Mouse (Mus musculus): ENCODE data around the gene Gm9970. TPM values are rescaled to one million over a fixed set of nuclear protein-coding genes. Genes with fewer than 3 reads are reported as not detected.
A peak's percentile ranks its signal among the peaks of the same experiment; 100 is the strongest.

Gm9970 gene
- total RNA-seq, 2 experiments from 2014 or later: not detected

GRCm38 (mm10) chr5:31197072-31197471 lies 44.0 kb downstream of the Gm9970 start:
- DNase-seq (ENCODE audit: extremely low spot score in 1 of 2, low spot score in 1 of 2): no peak

GRCm38 (mm10) chr5:31196207-31196606 lies 44.8 kb downstream of the Gm9970 start:
- DNase-seq (ENCODE audit: extremely low spot score in 1 of 2, low spot score in 1 of 2): no peak

DNA sequence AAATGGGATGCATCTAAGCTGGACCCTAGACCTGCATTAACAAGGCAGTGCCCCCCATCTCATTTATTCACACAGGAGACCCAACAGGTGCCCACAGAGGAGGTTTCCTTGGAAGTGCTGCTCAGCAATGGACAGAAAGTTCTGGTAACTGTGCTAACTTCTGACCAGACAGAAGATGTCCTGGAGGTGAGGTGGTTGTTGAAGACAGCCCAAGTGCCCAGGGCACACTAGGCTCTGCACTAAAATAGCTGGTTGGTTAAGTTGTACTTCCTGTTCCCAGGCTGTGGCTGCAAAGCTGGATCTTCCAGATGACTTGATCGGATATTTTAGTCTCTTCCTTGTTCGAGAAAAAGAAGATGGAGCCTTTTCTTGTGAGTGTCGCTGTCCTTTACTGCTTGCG lies 45.4 kb downstream of the Gm9970 start:
- DNase-seq (ENCODE audit: extremely low spot score in 1 of 2, low spot score in 1 of 2): no peak

GRCm38 (mm10) chr5:31194486-31195485 lies 46.2 kb downstream of the Gm9970 start:
- no peak for DNase-seq (ENCODE audit: extremely low spot score in 1 of 2, low spot score in 1 of 2)

DNA sequence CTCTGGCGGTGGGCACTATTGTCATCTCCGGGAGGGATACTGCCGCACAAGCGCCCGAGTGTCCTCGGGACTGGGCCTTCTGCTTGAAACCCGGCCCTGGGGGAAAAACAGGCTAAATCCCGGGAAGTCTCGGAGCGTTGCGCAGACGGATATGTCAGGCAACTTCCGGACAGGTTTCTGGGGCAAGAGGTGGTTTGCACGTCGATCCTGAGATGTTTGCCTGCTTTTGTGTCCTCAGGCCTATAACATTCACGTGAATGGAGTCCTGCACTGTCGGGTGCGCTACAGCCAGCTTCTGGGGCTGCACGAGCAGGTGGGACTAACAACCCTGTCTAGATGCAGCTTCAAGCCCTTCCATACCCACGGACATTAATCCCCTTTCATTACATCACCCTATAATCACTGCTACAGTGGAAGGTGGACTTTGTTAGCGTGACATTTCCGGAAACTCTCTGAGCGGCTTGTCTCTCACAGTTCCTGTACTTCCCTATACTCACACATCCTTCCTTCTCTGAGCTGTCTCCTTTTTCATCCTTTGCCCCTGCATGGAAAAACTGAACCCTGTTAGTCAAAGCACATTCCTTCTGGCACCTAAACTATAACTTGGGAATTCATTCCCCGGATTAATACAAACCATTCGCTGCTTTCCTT lies 47.3 kb downstream of the Gm9970 start:
- no peak for DNase-seq (ENCODE audit: extremely low spot score in 1 of 2, low spot score in 1 of 2)

GRCm38 (mm10) chr5:31192939-31193630 lies 47.9 kb downstream of the Gm9970 start, which contains the start of the genes Snx17 and Eif2b4:
Gene Snx17 (plus strand): TSS chr5:31193227.
Gene Eif2b4 (minus strand): TSS chr5:31193430.
- peak; percentile 96 to 98 for DNase-seq (ENCODE audit: extremely low spot score in 1 of 2, low spot score in 1 of 2)

GRCm38 (mm10) chr5:31192045-31192938 lies 48.7 kb downstream of the Gm9970 start:
- DNase-seq (ENCODE audit: extremely low spot score in 1 of 2, low spot score in 1 of 2): no peak

Other genes starting within 250 kb of the Gm9970 start
- 10 to 100 TPM; 69.4 to 78.9 TPM for gene Atraid, start 192.9 kb downstream of the Gm9970 start, total RNA-seq (2021)
- 10 to 100 TPM; 14.2 to 15.3 TPM for gene Slc5a6, start 192.3 kb downstream of the Gm9970 start, total RNA-seq (2021)
- gene Cad, start 186.5 kb downstream of the Gm9970 start, total RNA-seq (2021): 10 to 100 TPM; 16.9 to 18.0 TPM
- gene Dnajc5g, start 134.9 kb downstream of the Gm9970 start, total RNA-seq (2021): not detected
- 10 to 100 TPM; 78.9 to 86.5 TPM for gene Slc30a3, start 133.0 kb downstream of the Gm9970 start, total RNA-seq (2021)
- not detected for gene Trim54, start 124.5 kb downstream of the Gm9970 start, total RNA-seq (2021)
- not detected for gene Ucn, start 102.4 kb downstream of the Gm9970 start, total RNA-seq (2021)
- 10 to 100 TPM; 55.0 to 59.0 TPM for gene Mpv17, start 87.0 kb downstream of the Gm9970 start, total RNA-seq (2021)
- 1 to 10 TPM; 1.6 to 2.8 TPM for gene Gm29609, start 61.3 kb downstream of the Gm9970 start, total RNA-seq (2021)
- gene Gtf3c2, start 61.1 kb downstream of the Gm9970 start, total RNA-seq (2021): 10 to 100 TPM; 50.8 to 77.4 TPM
- gene Snx17, start 48.0 kb downstream of the Gm9970 start, total RNA-seq (2021): 10 to 100 TPM; 76.8 to 83.9 TPM
- gene Eif2b4, start 47.8 kb downstream of the Gm9970 start, total RNA-seq (2021): 10 to 100 TPM; 46.8 to 56.7 TPM
- 10 to 100 TPM; 25.7 to 31.5 TPM for gene Zfp513, start 38.9 kb downstream of the Gm9970 start, total RNA-seq (2021)
- gene Ppm1g, start 20.5 kb downstream of the Gm9970 start, total RNA-seq (2021): 10 to 100 TPM; 77.0 to 77.2 TPM
- gene Nrbp1, start 368 bp downstream of the Gm9970 start, total RNA-seq (2021): 10 to 100 TPM; 83.5 to 88.5 TPM
- gene Krtcap3, start 10.5 kb upstream of the Gm9970 start, total RNA-seq (2021): 1 to 10 TPM; 2.0 to 3.1 TPM
- 10 to 100 TPM; 72.9 to 81.8 TPM for gene Ift172, start 49.9 kb upstream of the Gm9970 start, total RNA-seq (2021)
- gene Fndc4, start 54.8 kb upstream of the Gm9970 start, total RNA-seq (2021): 100 to 1,000 TPM; 172 to 175 TPM
- gene Gckr, start 56.2 kb upstream of the Gm9970 start, total RNA-seq (2021): under 1 TPM in 1 of 2 experiments, not detected in 1; 0.31 TPM
- 10 to 100 TPM; 43.5 to 43.9 TPM for gene Zfp512, start 211.2 kb upstream of the Gm9970 start, total RNA-seq (2021)
- under 1 TPM in 1 of 2 experiments, not detected in 1; 0.21 TPM for gene 4930548H24Rik, start 244.5 kb upstream of the Gm9970 start, total RNA-seq (2021)